Mouse (Mus musculus) limb, embryonic 14.5 days (tissue): Measurements from ENCODE around the gene Stat4. TPM values are rescaled to one million over a fixed set of nuclear protein-coding genes. Genes with fewer than 3 reads are reported as not detected.
"Not testable (repeated sequence)": the region's sequence is repeated elsewhere in the genome, so short reads cannot be mapped to it uniquely, and the experiment has no call there.

Experiments
- ATAC-seq: fragments of 200-750 bp; cut with Nextera tagmentation; 2 replicates; pipeline ENCODE4 v1.8.0; 2017; ENCODE audit warnings: low read depth, moderate number of reproducible peaks, moderate TSS enrichment; ENCODE audit not compliant: low FRiP score
- DNase-seq: peaks from one replicate; pipeline ENCODE4 v3.0.0-alpha.2; 2015; ENCODE audit warnings: low spot score
- H3K27ac ChIP-seq: fragments of 300-500 bp; sonication (generic); replicated peaks from 2 replicates; pipeline ENCODE4 v1.5.1; 2014; ENCODE audit warnings: low read depth, mild to moderate bottlenecking, low read length, moderate library complexity, mixed read lengths
- H3K27me3 ChIP-seq: fragments of 300-500 bp; sonication (generic); 2 replicates; pipeline ENCODE4 v1.6.1; 2014; ENCODE audit warnings: low read length, mixed read lengths; ENCODE audit not compliant: control insufficient read depth, insufficient read depth
- H3K36me3 ChIP-seq: fragments of 300-500 bp; sonication (generic); 2 replicates; pipeline ENCODE4 v1.6.1; 2014; ENCODE audit warnings: mild to moderate bottlenecking, low read length, moderate library complexity, mixed read lengths; ENCODE audit not compliant: control insufficient read depth, insufficient read depth
- H3K4me1 ChIP-seq: fragments of 300-500 bp; sonication (generic); 2 replicates; pipeline ENCODE4 v1.6.1; 2014; ENCODE audit warnings: antibody characterized with exemption, low read length, mixed read lengths; ENCODE audit not compliant: control insufficient read depth, insufficient read depth
- H3K4me2 ChIP-seq: fragments of 300-500 bp; sonication (generic); replicated peaks from 2 replicates; pipeline ENCODE4 v1.6.1; 2014; ENCODE audit warnings: low read depth, mild to moderate bottlenecking, low read length, moderate library complexity; ENCODE audit not compliant: severe bottlenecking
- H3K4me3 ChIP-seq: fragments of 300-500 bp; sonication (generic); replicated peaks from 2 replicates; pipeline ENCODE4 v1.5.1; 2014; ENCODE audit warnings: low read length
- H3K9ac ChIP-seq: fragments of 300-500 bp; sonication (generic); 2 replicates; pipeline ENCODE4 v1.6.1; 2014; ENCODE audit warnings: mild to moderate bottlenecking, low read depth, low read length, moderate library complexity; ENCODE audit not compliant: severe bottlenecking
- H3K9me3 ChIP-seq: fragments of 300-500 bp; sonication (generic); 2 replicates; pipeline ENCODE4 v1.6.1; 2016; ENCODE audit warnings: low read length; ENCODE audit not compliant: control insufficient read depth
- POLR2A ChIP-seq: fragments of 200-500 bp; IDR thresholded peaks from 2 replicates; pipeline ENCODE4 v1.8.0; 2012; ENCODE audit warnings: inconsistent platforms, mild to moderate bottlenecking, moderate library complexity, borderline replicate concordance; ENCODE audit not compliant: insufficient read depth, insufficient read length; ENCODE audit errors: extremely low read depth
- WGBS: fragments of 180-500 bp; shearing (Covaris S2); extraction: QIAGEN DNeasy Blood & Tissue Kit; methylation state at CpG from one replicate; pipeline ENCODE4 v1.1.7; 2014; 5-methylcytosine and 5-hydroxymethylcytosine counted together
- polyA plus RNA-seq, 2 experiments: library from polyadenylated mRNA; depleted of rRNA in 1 of 2; stranded (reverse) in 1 of 2; unstranded in 1 of 2; fragments of >200 nt; fragmentation: Nextera tagmentation in 1 of 2; extraction: Ambion mirVana in 1 of 2; gene quantifications; 2 replicates each; pipeline versions ENCODE4 v1.2.1 to v1.2.3; 2012 to 2014

Gene Stat4
- polyA plus RNA-seq, 2 experiments, result 0.44 to 0.51 TPM

- H3K9me3 ChIP-seq, result no peaks in the 10 kb centered on the region
- peaks cover 7% of the 10 kb centered on the region; the same call in 1 of the 2 replicates for H3K4me1 ChIP-seq
- ATAC-seq, result no peak
- WGBS, result 79% methylated on average over 4 of the region's 4 CpGs
- no peaks in the 10 kb centered on the region for H3K36me3 ChIP-seq
- no peak for TF ChIP-seq POLR2A
- H3K9ac ChIP-seq, result no peak overlapping the region
- H3K27ac ChIP-seq, result no peak overlapping the region
- no peaks in the 10 kb centered on the region for H3K27me3 ChIP-seq
- H3K4me3 ChIP-seq, result no peak overlapping the region
- no peak overlapping the region for H3K4me2 ChIP-seq
- peak; percentile 11 for DNase-seq
These were observed 56.2 kb downstream of the Stat4 start for GRCm38 (mm10) chr1:52043191-52043590.

GRCm38 (mm10) chr1:52046891-52047290, 59.9 kb downstream of the Stat4 start:
- not testable (repeated sequence) for H3K4me3 ChIP-seq, H3K36me3 ChIP-seq, H3K9ac ChIP-seq, H3K4me1 ChIP-seq, H3K4me2 ChIP-seq, H3K27me3 ChIP-seq, DNase-seq, ATAC-seq, H3K9me3 ChIP-seq, H3K27ac ChIP-seq
- 92% methylated on average over 10 of the region's 10 CpGs for WGBS

GRCm38 (mm10) chr1:52048711-52049110, 61.8 kb downstream of the Stat4 start:
- Histone ChIP-seq H3K36me3 (no peaks in the 10 kb centered on the region), H3K9ac (no peak overlapping the region), H3K4me3 (no peak overlapping the region), H3K4me1 (no peaks in the 10 kb centered on the region), H3K4me2 (no peak overlapping the region), H3K27me3 (no peaks in the 10 kb centered on the region), H3K27ac (no peak overlapping the region), H3K9me3 (no peaks in the 10 kb centered on the region)
- 61% methylated on average over 2 of the region's 2 CpGs for WGBS
- DNase-seq, result peak; percentile 16
- TF ChIP-seq POLR2A, result no peak
- ATAC-seq, result no peak

GRCm38 (mm10) chr1:52049827-52050226, 62.9 kb downstream of the Stat4 start:
- Histone ChIP-seq H3K9me3 (no peaks in the 10 kb centered on the region), H3K4me1 (no peaks in the 10 kb centered on the region), H3K4me3 (no peak overlapping the region), H3K36me3 (no peaks in the 10 kb centered on the region), H3K4me2 (no peak overlapping the region), H3K9ac (no peak overlapping the region), H3K27ac (no peak overlapping the region), H3K27me3 (no peaks in the 10 kb centered on the region)
- 93% methylated on average over 3 of the region's 3 CpGs for whole genome bisulfite sequencing
- DNase-seq, result no peak
- no peak for ATAC-seq
- no peak for TF ChIP-seq POLR2A

- Histone ChIP-seq H3K9ac (no peak overlapping the region), H3K9me3 (no peaks in the 10 kb centered on the region), H3K4me2 (no peak overlapping the region), H3K27me3 (no peaks in the 10 kb centered on the region), H3K4me1 (no peaks in the 10 kb centered on the region), H3K4me3 (no peak overlapping the region), H3K27ac (no peak overlapping the region), H3K36me3 (no peaks in the 10 kb centered on the region)
- WGBS, result 76% methylated on average over 3 of the region's 3 CpGs
- no peak for DNase-seq
- no peak for ATAC-seq
- no peak for TF ChIP-seq POLR2A
These were observed 64.6 kb downstream of the Stat4 start for GRCm38 (mm10) chr1:52051542-52051941.

- no peak for TF ChIP-seq POLR2A
These were observed 66.0 kb downstream of the Stat4 start for GRCm38 (mm10) chr1:52052910-52053309.

More at GRCm38 (mm10) chr1:52052910-52053309, 66.0 kb downstream of the Stat4 start:
- 83% methylated on average over 9 of the region's 9 CpGs for WGBS
- no peak for DNase-seq
- no peak overlapping the region for H3K27ac ChIP-seq
- H3K4me2 ChIP-seq, result no peak overlapping the region
- H3K27me3 ChIP-seq, result no peaks in the 10 kb centered on the region
- no peak overlapping the region for H3K4me3 ChIP-seq
- H3K36me3 ChIP-seq, result no peaks in the 10 kb centered on the region
- H3K9ac ChIP-seq, result no peak overlapping the region
- H3K9me3 ChIP-seq, result no peaks in the 10 kb centered on the region
- no peak for ATAC-seq
- H3K4me1 ChIP-seq, result no peaks in the 10 kb centered on the region
